Mouse (Mus musculus) liver, embryonic 14.5 days (tissue): ENCODE results near the gene Bmp6.

Experiments
- CTCF ChIP-seq: IDR thresholded peaks from 2 replicates; pipeline ENCODE4 v1.5.1; 2016; ENCODE audit warnings: antibody characterized with exemption, low read depth, control low read depth
- EP300 ChIP-seq: IDR thresholded peaks from 2 replicates; pipeline ENCODE4 v1.6.1; 2016; ENCODE audit warnings: antibody characterized with exemption, low read depth

DNA sequence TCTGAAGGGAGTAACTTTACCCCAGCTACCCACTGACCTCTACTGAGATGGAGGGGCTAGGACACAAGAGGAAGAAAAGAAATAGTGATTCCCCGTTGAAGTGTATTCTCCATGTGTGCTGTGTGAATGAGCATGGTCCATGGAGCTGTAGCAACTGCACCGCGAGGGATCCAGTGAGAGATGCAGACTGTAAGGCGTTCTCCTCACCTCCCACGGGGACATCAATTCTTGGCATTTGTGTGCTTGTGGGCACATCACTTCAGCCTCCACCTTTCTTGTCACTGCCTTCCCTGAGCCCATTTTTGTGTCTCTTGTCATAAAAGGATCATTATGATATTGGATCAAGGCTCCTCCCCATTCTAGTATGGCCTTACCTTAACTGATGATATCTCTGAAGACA is 34.9 kb downstream of the Bmp6 start:
- TF ChIP-seq CTCF (no peak), EP300 (no peak)
